Comparison of ENCODE assay signal across 11 mouse cellular contexts in genomic region chr8:121082218-121083092, GRCm38 (mm10). TPM values are rescaled to one million over a fixed set of nuclear protein-coding genes. Genes with fewer than 3 reads are reported as not detected.
DNase-seq lines count a peak whose midpoint lies in the region; ATAC-seq and TF ChIP-seq lines count a peak whose summit lies in the region.
"Had no signal": no experiment of that assay in that cellular context is flagged by ENCODE, and none has a peak within 500 bp of the region (broad histone marks: within the 10 kb centered on the region; RNA-seq: fewer than 3 reads in every experiment).

No protein-coding gene starts in this region.

- TF ChIP-seq POLR2A in embryonic fibroblast, embryonic 13.5 days (IDR thresholded peaks at IDR 0.05; ENCODE audit: low read depth, low read length) = no peak

- H3K4me2 ChIP-seq in kidney, embryonic 16.5 days (replicated peaks; ENCODE audit: low read depth, low read length) = peak overlapping the region; percentile 77
- H3K4me2 ChIP-seq in limb, embryonic 12.5 days = peak overlapping the region; percentile 99
- peak overlapping the region; percentile 56; the same call in 1 of the 2 replicates for H3K4me2 ChIP-seq in neural tube, embryonic 14.5 days (ENCODE audit: low read depth, low read length)

- no peaks in the 10 kb centered on the region for H3K9me3 ChIP-seq in kidney, embryonic 16.5 days (ENCODE audit: low read length)
- H3K9me3 ChIP-seq in limb, embryonic 12.5 days = no peaks in the 10 kb centered on the region
- H3K9me3 ChIP-seq in neural tube, embryonic 14.5 days (ENCODE audit: control insufficient read depth, low read length) = no peaks in the 10 kb centered on the region

- peaks cover 99% of the 10 kb centered on the region for H3K27me3 ChIP-seq in kidney, embryonic 16.5 days (ENCODE audit: insufficient read depth, low read length)
- peaks cover 100% of the 10 kb centered on the region for H3K27me3 ChIP-seq in limb, embryonic 12.5 days
- peaks cover 87% of the 10 kb centered on the region for H3K27me3 ChIP-seq in neural tube, embryonic 14.5 days (ENCODE audit: control insufficient read depth, insufficient read depth, low read length)

- no peak overlapping the region for H3K27ac ChIP-seq in kidney, embryonic 16.5 days (ENCODE audit: low read length)
- no peak overlapping the region; the same call in 1 of the 2 replicates for H3K27ac ChIP-seq in embryonic fibroblast, embryonic 13.5 days (ENCODE audit: insufficient read depth, low read length)
- no peak overlapping the region for H3K27ac ChIP-seq in limb, embryonic 12.5 days
- H3K27ac ChIP-seq in neural tube, embryonic 14.5 days (ENCODE audit: low read depth, low read length) = no peak overlapping the region
- H3K27ac ChIP-seq: macrophage had no signal

- no peak for TF ChIP-seq CTCF in embryonic fibroblast, embryonic 13.5 days (IDR thresholded peaks at IDR 0.05; ENCODE audit: borderline replicate concordance, insufficient read depth, low read length)

- no peaks in the 10 kb centered on the region for H3K36me3 ChIP-seq in kidney, embryonic 16.5 days (ENCODE audit: insufficient read depth, low read length)
- no peaks in the 10 kb centered on the region for H3K36me3 ChIP-seq in limb, embryonic 12.5 days
- H3K36me3 ChIP-seq in neural tube, embryonic 14.5 days (ENCODE audit: control insufficient read depth, insufficient read depth, low read length) = no peaks in the 10 kb centered on the region

- WGBS in kidney, embryonic 16.5 days = 2% methylated on average over 57 of the region's 57 CpGs
- 2% methylated on average over 57 of the region's 57 CpGs for WGBS in limb, embryonic 12.5 days
- WGBS in neural tube, embryonic 14.5 days = under 1% methylated on average over 57 of the region's 57 CpGs

- DNase-seq in kidney, postnatal 36 days = no peak
- DNase-seq in layer of hippocampus, adult 18-20 months (ENCODE audit: low spot score in 2 of 2) = no peak
- DNase-seq: thymus, postnatal 4 days had no signal

- peaks cover 27% of the 10 kb centered on the region for H3K4me1 ChIP-seq in kidney, embryonic 16.5 days (ENCODE audit: insufficient read depth, low read length)
- no peaks in the 10 kb centered on the region for H3K4me1 ChIP-seq in embryonic fibroblast, embryonic 13.5 days (ENCODE audit: control insufficient read depth, insufficient read depth, low read length)
- peaks cover 37% of the 10 kb centered on the region for H3K4me1 ChIP-seq in limb, embryonic 12.5 days (replicated peaks)
- H3K4me1 ChIP-seq in neural tube, embryonic 14.5 days (ENCODE audit: control insufficient read depth, insufficient read depth, low read length) = 0 out of 2 replicates have a peak, but pooled peaks cover 11% of the 10 kb centered on the region

- no peak overlapping the region for H3K9ac ChIP-seq in kidney, embryonic 16.5 days (replicated peaks; ENCODE audit: low read length)
- H3K9ac ChIP-seq in limb, embryonic 12.5 days (replicated peaks) = no peak overlapping the region
- no peak overlapping the region for H3K9ac ChIP-seq in neural tube, embryonic 14.5 days (replicated peaks; ENCODE audit: low read depth, low read length)

- no peak for ATAC-seq in kidney, embryonic 16.5 days (ENCODE audit: low FRiP score, low TSS enrichment)
- ATAC-seq in limb, embryonic 12.5 days (ENCODE audit: insufficient number of reproducible peaks, insufficient read depth, low FRiP score, low TSS enrichment, low read depth) = no peak
- no peak for ATAC-seq in neural tube, embryonic 14.5 days (ENCODE audit: low read depth)
- ATAC-seq in inflammation-experienced regulatory T-cells, adult 6 months = no peak
- no peak for ATAC-seq in megakaryocyte-erythroid progenitor cell, adult 5-6 weeks (replicated peaks; ENCODE audit: low FRiP score, low TSS enrichment, poor library complexity, severe bottlenecking)

- peak overlapping the region; percentile 50 for H3K4me3 ChIP-seq in kidney, embryonic 16.5 days (ENCODE audit: low read length)
- peak overlapping the region; percentile 79 for H3K4me3 ChIP-seq in embryonic fibroblast, embryonic 13.5 days (ENCODE audit: insufficient read depth, low read length)
- peak overlapping the region; percentile 57 for H3K4me3 ChIP-seq in limb, embryonic 12.5 days (replicated peaks)
- H3K4me3 ChIP-seq in neural tube, embryonic 14.5 days (ENCODE audit: low read depth, low read length) = no peak overlapping the region

RNA-seq across cellular contexts. Expression of gene Foxf1, which starts 1.7 kb away (rescaled TPM):
- polyA plus RNA-seq in kidney, embryonic 16.5 days (2015; fragmentation: Nextera tagmentation; extraction: Ambion mirVana) = 1.5 and 4.6 TPM in 2 replicates
- 6.9 TPM in 2 replicates for polyA plus RNA-seq in embryonic fibroblast, embryonic 13.5 days (2011; ENCODE audit: insufficient read length, low read depth, missing spikeins)
- 0.33 and 1.4 TPM in 2 replicates for polyA plus RNA-seq in limb, embryonic 12.5 days (2016; fragmentation: Nextera tagmentation; extraction: Ambion mirVana)
- 0.16 and 1.3 TPM in 2 replicates for polyA plus RNA-seq in neural tube, embryonic 14.5 days (2014; fragmentation: Nextera tagmentation; extraction: Ambion mirVana)
- under 1 TPM in 1 of 3 experiments, not detected in 2; 0.46 TPM for polyA plus RNA-seq in inflammation-experienced regulatory T-cells, adult 6 months (2017; shearing (Covaris generic))
- under 1 TPM; 0.48 to 0.92 TPM for total RNA-seq in layer of hippocampus, adult 18-20 months (2021)
- total RNA-seq in megakaryocyte-erythroid progenitor cell, adult 5-6 weeks (2014; fragmentation: Nextera tagmentation) = not detected in 2 replicates
- not detected in 2 replicates for total RNA-seq in megakaryocyte-erythroid progenitor cell, adult 5-6 weeks (2017)
- polyA plus RNA-seq: erythroblast, embryonic 14.5 days had no signal

RNA-seq across cellular contexts. Expression of gene Mthfsd, which starts 25.7 kb away (rescaled TPM):
- polyA plus RNA-seq in kidney, embryonic 16.5 days (2015; fragmentation: Nextera tagmentation; extraction: Ambion mirVana) = 75.7 and 81.1 TPM in 2 replicates
- 58.3 and 63.3 TPM in 2 replicates for polyA plus RNA-seq in embryonic fibroblast, embryonic 13.5 days (2011; ENCODE audit: insufficient read length, low read depth, missing spikeins)
- 68.3 and 71.7 TPM in 2 replicates for polyA plus RNA-seq in limb, embryonic 12.5 days (2016; fragmentation: Nextera tagmentation; extraction: Ambion mirVana)
- polyA plus RNA-seq in neural tube, embryonic 14.5 days (2014; fragmentation: Nextera tagmentation; extraction: Ambion mirVana) = 43.3 and 53.4 TPM in 2 replicates
- polyA plus RNA-seq in inflammation-experienced regulatory T-cells, adult 6 months (2017; shearing (Covaris generic)) = 10 to 100 TPM; 17.1 to 32.0 (median 20.7) TPM
- total RNA-seq in layer of hippocampus, adult 18-20 months (2021) = 10 to 100 TPM; 36.6 to 37.2 TPM
- 41.2 and 48.6 TPM in 2 replicates for total RNA-seq in megakaryocyte-erythroid progenitor cell, adult 5-6 weeks (2014; fragmentation: Nextera tagmentation)
- 13.7 and 24.8 TPM in 2 replicates for total RNA-seq in megakaryocyte-erythroid progenitor cell, adult 5-6 weeks (2017)

RNA-seq across cellular contexts. Expression of gene Foxc2, which starts 33.5 kb away (rescaled TPM):
- polyA plus RNA-seq in kidney, embryonic 16.5 days (2015; fragmentation: Nextera tagmentation; extraction: Ambion mirVana) = 24.9 and 27.3 TPM in 2 replicates
- 14.6 and 18.1 TPM in 2 replicates for polyA plus RNA-seq in embryonic fibroblast, embryonic 13.5 days (2011; ENCODE audit: insufficient read length, low read depth, missing spikeins)
- 6.0 and 8.6 TPM in 2 replicates for polyA plus RNA-seq in limb, embryonic 12.5 days (2016; fragmentation: Nextera tagmentation; extraction: Ambion mirVana)
- 0.16 and 3.3 TPM in 2 replicates for polyA plus RNA-seq in neural tube, embryonic 14.5 days (2014; fragmentation: Nextera tagmentation; extraction: Ambion mirVana)
- not detected for polyA plus RNA-seq in inflammation-experienced regulatory T-cells, adult 6 months (2017; shearing (Covaris generic))
- under 1 TPM; 0.69 to 0.96 TPM for total RNA-seq in layer of hippocampus, adult 18-20 months (2021)
- total RNA-seq in megakaryocyte-erythroid progenitor cell, adult 5-6 weeks (2014; fragmentation: Nextera tagmentation) = not detected in 2 replicates
- not detected in 2 replicates for total RNA-seq in megakaryocyte-erythroid progenitor cell, adult 5-6 weeks (2017)
- polyA plus RNA-seq: erythroblast, embryonic 14.5 days; macrophage had no signal

RNA-seq across cellular contexts. Expression of gene Foxl1, which starts 45.3 kb away (rescaled TPM):
- 6.5 and 6.7 TPM in 2 replicates for polyA plus RNA-seq in kidney, embryonic 16.5 days (2015; fragmentation: Nextera tagmentation; extraction: Ambion mirVana)
- polyA plus RNA-seq in embryonic fibroblast, embryonic 13.5 days (2011; ENCODE audit: insufficient read length, low read depth, missing spikeins) = 1.1 and 2.0 TPM in 2 replicates
- 0.08 TPM in 2 replicates for polyA plus RNA-seq in limb, embryonic 12.5 days (2016; fragmentation: Nextera tagmentation; extraction: Ambion mirVana)
- 0.09 TPM in 1 of 2 replicates, not detected in the other for polyA plus RNA-seq in neural tube, embryonic 14.5 days (2014; fragmentation: Nextera tagmentation; extraction: Ambion mirVana)
- not detected for polyA plus RNA-seq in inflammation-experienced regulatory T-cells, adult 6 months (2017; shearing (Covaris generic))
- not detected for total RNA-seq in layer of hippocampus, adult 18-20 months (2021)
- total RNA-seq in megakaryocyte-erythroid progenitor cell, adult 5-6 weeks (2014; fragmentation: Nextera tagmentation) = not detected in 2 replicates
- total RNA-seq in megakaryocyte-erythroid progenitor cell, adult 5-6 weeks (2017) = not detected in 2 replicates
- polyA plus RNA-seq: erythroblast, embryonic 14.5 days; macrophage had no signal
